Mouse (Mus musculus): ENCODE data around the gene Nucb1. TPM values are rescaled to one million over a fixed set of nuclear protein-coding genes. Genes with fewer than 3 reads are reported as not detected.
"Not testable (repeated sequence)": the region's sequence is repeated elsewhere in the genome, so short reads cannot be mapped to it uniquely, and the experiment has no call there.

Gene Nucb1
- polyA plus RNA-seq, 1 experiment from 2014 or later = 121 TPM

DNA sequence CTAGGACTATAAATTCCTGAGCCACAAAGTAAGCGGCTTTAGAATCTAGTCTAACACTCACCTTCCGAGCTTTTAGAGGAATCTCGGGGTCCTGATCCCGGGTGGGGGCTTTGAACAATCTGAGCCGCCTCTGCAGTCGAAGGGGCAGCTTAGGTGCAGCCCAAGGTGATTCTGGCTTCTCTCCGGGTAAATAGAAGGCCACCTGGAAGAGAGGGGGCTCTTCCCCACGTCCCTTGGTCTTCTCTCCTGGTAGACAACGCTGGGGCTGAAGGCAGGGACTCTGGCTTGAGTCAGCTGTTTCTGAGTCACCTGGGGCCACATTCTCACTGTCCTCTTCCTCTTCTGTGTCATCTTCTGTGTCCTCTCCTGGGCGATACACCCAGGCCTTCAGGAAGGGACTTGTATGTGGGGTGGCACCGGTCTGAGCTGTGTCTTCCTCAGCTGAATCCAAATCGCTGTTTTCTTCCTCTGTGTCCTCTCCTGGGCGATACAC is 13.5 kb upstream of the Nucb1 start:
- 82% methylated on average over 13 of the region's 13 CpGs for WGBS
- peaks cover 37% of the 10 kb centered on the region for H3K4me1 ChIP-seq (replicated peaks)
- no peak for ATAC-seq (ENCODE audit: low read depth)
- H3K27me3 ChIP-seq = no peaks in the 10 kb centered on the region
- H3K9me3 ChIP-seq = no peaks in the 10 kb centered on the region
- H3K4me3 ChIP-seq = no peak overlapping the region
- H3K36me3 ChIP-seq = 0 out of 2 replicates have a peak, but pooled peaks cover 3% of the 10 kb centered on the region
- no peak overlapping the region for H3K27ac ChIP-seq (replicated peaks)
- H3K4me2 ChIP-seq = peak overlapping the region; percentile 33
- peak overlapping the region; percentile 54; the same call in 1 of the 2 replicates for H3K9ac ChIP-seq

DNA sequence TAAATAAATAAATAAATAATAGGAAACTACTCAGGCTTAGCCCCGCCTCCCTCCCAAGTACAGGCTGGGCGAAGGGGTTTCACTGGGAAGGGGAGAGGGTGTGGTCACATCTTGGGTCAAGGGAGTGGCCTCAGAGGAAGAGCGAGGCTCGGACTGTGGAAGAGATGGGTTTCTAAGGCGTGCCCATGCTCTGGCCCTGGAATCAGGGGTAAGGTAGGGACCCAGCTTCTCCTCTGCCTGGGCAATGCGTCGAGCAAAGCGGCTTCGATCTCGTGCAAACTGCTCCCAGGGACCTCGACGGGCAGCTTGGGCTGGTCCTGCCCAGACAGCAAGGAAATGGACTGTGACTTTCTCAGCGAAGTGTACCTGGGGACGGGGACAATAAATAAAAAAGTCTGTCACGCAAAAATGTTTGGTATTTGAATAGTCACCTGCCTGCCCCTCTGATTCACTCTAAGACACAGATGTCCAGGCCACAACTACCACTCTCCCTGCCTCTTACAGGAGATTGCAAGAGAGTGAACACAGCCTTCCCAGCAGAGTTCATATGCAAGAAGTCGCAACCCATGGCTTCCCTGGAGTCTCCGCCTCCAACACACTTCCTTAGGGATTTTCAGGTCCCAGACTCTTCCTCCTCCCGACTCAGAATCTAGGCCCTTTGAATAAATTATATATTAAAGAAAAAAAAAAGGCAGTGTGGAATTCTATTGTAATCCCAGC is 12.9 kb upstream of the Nucb1 start:
- peak overlapping the region; percentile 33 for H3K4me2 ChIP-seq
- peak overlapping the region; percentile 10; the same call in 1 of the 2 replicates for H3K4me3 ChIP-seq
- no peaks in the 10 kb centered on the region for H3K27me3 ChIP-seq
- no peak overlapping the region for H3K9ac ChIP-seq
- 75% methylated on average over 18 of the region's 18 CpGs for WGBS
- ATAC-seq (ENCODE audit: low read depth) = no peak
- peaks cover 37% of the 10 kb centered on the region for H3K4me1 ChIP-seq (replicated peaks)
- H3K27ac ChIP-seq (replicated peaks) = no peak overlapping the region
- H3K9me3 ChIP-seq = no peaks in the 10 kb centered on the region
- 0 out of 2 replicates have a peak, but pooled peaks cover 3% of the 10 kb centered on the region for H3K36me3 ChIP-seq

DNA sequence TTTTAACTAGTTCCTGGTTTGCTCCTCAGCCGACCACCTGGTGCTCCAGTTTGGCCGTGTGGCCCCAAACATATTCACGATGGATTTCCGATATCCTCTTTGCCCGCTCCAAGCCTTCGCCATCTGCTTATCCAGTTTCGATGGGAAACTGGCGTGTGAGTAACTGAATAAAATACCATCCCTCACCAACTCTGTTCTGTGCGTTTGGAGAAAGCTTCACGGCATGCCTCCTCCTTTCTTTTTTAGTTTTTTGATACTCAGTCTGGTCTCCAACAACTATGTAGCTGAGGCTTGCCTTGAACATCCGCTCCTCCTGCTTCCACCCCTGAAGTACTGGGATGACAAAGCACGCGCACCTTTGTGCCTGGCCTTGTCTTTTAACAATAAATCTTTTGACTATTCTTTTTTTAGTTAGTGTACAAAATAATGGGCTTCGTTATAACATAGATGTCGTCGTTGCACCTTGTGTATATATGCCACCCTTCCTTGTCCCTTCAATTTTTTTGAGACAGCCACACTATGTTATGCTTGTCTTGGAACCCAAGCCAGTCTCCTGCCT is 12.1 kb upstream of the Nucb1 start:
- Histone ChIP-seq H3K4me2 (peak overlapping the region; percentile 58), H3K27me3 (no peaks in the 10 kb centered on the region), H3K4me1 (replicated peaks) (peaks cover 37% of the 10 kb centered on the region), H3K36me3 (0 out of 2 replicates have a peak, but pooled peaks cover 3% of the 10 kb centered on the region), H3K9ac (peak overlapping the region; percentile 72; the same call in 1 of the 2 replicates), H3K27ac (replicated peaks) (peak overlapping the region; percentile 88; the same call in 1 of the 2 replicates), H3K4me3 (peak overlapping the region; percentile 48), H3K9me3 (no peaks in the 10 kb centered on the region)
- WGBS = 57% methylated on average over 16 of the region's 16 CpGs
- ATAC-seq (ENCODE audit: low read depth) = no peak

DNA sequence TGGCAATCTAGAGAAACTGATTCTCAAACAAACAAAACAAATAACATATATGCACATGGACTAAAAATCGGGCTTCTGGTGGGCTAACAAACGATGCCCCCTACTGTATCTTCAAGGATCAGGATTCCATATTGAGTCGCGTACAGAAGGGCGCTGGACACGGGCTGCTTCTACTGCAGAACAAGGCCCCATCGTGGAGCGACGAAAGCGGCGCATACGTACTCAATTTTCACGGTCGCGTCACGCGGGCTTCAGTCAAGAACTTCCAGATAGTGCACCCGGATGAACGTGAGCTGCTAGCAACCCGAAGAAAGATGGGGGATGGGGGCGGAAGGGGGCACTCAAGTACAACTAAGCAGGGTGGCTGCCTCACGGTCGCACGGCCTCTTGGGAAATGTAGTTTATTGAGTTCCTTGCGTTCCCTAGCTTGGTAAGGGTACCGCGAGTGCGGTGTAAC is 11.6 kb upstream of the Nucb1 start:
- peak; percentile 63 for ATAC-seq (ENCODE audit: low read depth)

DNA sequence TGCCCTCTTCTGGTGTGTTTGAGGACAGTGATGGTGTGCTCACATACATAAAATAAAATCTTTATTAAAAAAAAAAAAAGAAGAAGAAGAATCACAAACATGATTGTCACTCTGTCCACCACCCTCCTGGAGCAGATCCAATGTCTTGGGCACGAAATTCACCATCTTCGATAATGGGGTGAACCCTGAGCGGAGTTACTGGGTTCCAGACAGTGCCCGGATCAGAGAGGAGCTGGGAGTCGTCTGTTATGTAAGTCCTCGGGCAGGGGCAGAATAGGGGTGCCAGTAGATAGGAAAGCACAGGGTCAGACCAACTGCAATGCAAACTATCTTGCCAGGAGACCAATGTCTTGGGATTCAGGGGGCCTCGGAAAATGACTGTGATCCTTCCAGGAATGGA is 10.4 kb upstream of the Nucb1 start:
- no peak for ATAC-seq (ENCODE audit: low read depth)
- no peak overlapping the region for H3K4me2 ChIP-seq
- no peak overlapping the region for H3K4me3 ChIP-seq
- H3K36me3 ChIP-seq = 0 out of 2 replicates have a peak, but pooled peaks cover 3% of the 10 kb centered on the region
- H3K4me1 ChIP-seq (replicated peaks) = peaks cover 34% of the 10 kb centered on the region
- WGBS = 97% methylated on average over 7 of the region's 7 CpGs
- H3K9ac ChIP-seq = no peak overlapping the region
- no peaks in the 10 kb centered on the region for H3K9me3 ChIP-seq
- no peaks in the 10 kb centered on the region for H3K27me3 ChIP-seq
- H3K27ac ChIP-seq (replicated peaks) = no peak overlapping the region

More for the DNA sequence above, 11.6 kb upstream of the Nucb1 start:
- Histone ChIP-seq H3K4me1 (replicated peaks) (peaks cover 37% of the 10 kb centered on the region), H3K4me2 (peak overlapping the region; percentile 58), H3K9ac (peak overlapping the region; percentile 72), H3K27ac (replicated peaks) (peak overlapping the region; percentile 88), H3K27me3 (no peaks in the 10 kb centered on the region), H3K4me3 (peak overlapping the region; percentile 48), H3K9me3 (no peaks in the 10 kb centered on the region), H3K36me3 (0 out of 2 replicates have a peak, but pooled peaks cover 3% of the 10 kb centered on the region)
- under 1% methylated on average over 28 of the region's 28 CpGs for WGBS

DNA sequence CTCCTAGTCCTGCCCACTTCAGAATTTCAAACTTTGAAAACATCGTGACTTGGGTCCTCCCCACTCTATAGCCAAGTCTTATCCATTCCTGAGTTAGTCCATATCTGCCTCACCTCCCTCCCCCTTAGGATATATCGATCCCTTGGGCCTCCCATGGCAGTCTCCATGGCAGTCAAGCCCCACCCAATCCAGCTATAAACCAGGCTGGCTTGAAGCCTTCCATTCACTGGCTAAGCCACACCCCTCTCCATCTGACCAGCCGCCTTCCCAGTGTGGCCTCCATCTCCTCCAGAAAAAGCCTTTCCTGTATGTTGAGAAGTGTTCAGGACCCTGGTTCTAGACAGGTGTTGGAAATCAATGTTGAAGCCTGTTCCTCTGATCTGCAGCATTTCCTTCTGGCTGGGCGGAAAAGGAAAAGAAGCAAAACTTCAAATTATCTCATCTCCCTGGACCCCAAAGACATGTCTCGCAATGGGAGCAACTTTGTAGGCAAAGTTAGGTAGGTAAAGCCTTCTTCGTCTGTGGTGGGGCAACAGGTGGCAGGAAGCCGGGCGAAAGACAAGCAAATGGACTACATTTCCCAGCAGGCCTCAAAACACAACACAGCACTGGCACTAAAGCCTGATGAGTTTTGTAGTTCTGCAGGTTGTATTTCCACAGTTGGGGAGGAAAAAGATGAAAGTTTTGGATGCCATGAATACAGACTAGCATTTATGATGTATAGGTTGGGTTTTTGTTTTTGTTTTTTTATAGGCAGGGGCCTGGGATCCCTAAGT is 9.3 kb upstream of the Nucb1 start:
- no peak for ATAC-seq (ENCODE audit: low read depth)

DNA sequence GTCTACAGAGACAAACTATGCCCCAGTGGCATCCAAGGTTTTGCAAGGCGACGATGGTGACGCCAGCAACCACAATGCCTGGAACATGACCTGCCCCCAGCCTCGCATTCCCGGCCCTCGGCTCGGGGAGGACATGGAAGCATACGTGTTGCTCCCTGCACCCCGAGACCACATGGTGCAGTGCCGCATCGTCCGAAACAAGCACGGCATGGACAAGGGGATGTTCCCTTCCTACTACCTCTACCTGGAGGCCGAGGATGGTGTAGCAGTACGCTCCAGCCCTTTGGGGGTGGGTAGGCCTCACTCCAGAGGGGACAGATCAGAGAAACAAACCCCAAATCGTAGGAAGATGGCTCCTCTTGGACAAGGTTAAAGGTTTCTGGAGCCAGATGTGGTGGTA is 8.4 kb upstream of the Nucb1 start:
- Histone ChIP-seq H3K27ac (replicated peaks) (no peak overlapping the region), H3K9me3 (no peaks in the 10 kb centered on the region), H3K27me3 (no peaks in the 10 kb centered on the region), H3K4me2 (no peak overlapping the region), H3K9ac (no peak overlapping the region), H3K4me1 (replicated peaks) (peaks cover 18% of the 10 kb centered on the region), H3K4me3 (no peak overlapping the region), H3K36me3 (0 out of 2 replicates have a peak, but pooled peaks cover 3% of the 10 kb centered on the region)
- WGBS = 92% methylated on average over 16 of the region's 16 CpGs
- ATAC-seq (ENCODE audit: low read depth) = no peak

More for the DNA sequence above, 9.3 kb upstream of the Nucb1 start:
- no peak overlapping the region for H3K4me3 ChIP-seq
- WGBS = 64% methylated on average over 8 of the region's 8 CpGs
- H3K27ac ChIP-seq (replicated peaks) = no peak overlapping the region
- H3K4me1 ChIP-seq (replicated peaks) = peaks cover 23% of the 10 kb centered on the region
- no peak overlapping the region for H3K4me2 ChIP-seq
- H3K36me3 ChIP-seq = 0 out of 2 replicates have a peak, but pooled peaks cover 3% of the 10 kb centered on the region
- H3K27me3 ChIP-seq = no peaks in the 10 kb centered on the region
- no peaks in the 10 kb centered on the region for H3K9me3 ChIP-seq
- H3K9ac ChIP-seq = no peak overlapping the region

DNA sequence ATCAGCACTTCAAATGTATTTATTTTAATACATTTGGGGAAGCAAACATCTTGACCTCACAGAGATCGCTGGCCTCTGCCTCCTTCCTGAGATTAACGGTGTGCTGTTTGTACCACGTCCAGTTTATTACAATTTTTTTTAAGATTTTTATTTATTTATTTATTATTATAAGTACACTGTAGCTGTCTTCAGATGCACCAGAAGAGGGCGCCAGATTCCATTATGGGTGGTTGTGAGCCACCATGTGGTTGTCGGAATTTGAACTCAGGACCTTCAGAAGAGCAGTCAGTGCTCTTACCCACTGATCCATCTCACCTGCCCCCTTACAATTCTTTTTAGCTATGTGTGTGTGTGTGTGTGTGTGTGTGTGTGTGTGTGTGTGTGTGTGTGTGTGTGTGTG is 6.6 kb upstream of the Nucb1 start:
- not testable (repeated sequence) for H3K9ac ChIP-seq; H3K36me3 ChIP-seq; ATAC-seq (ENCODE audit: low read depth); H3K27ac ChIP-seq (replicated peaks); H3K9me3 ChIP-seq; H3K27me3 ChIP-seq; H3K4me3 ChIP-seq; H3K4me1 ChIP-seq (replicated peaks); H3K4me2 ChIP-seq
- 75% methylated on average over 5 of the region's 5 CpGs for WGBS

DNA sequence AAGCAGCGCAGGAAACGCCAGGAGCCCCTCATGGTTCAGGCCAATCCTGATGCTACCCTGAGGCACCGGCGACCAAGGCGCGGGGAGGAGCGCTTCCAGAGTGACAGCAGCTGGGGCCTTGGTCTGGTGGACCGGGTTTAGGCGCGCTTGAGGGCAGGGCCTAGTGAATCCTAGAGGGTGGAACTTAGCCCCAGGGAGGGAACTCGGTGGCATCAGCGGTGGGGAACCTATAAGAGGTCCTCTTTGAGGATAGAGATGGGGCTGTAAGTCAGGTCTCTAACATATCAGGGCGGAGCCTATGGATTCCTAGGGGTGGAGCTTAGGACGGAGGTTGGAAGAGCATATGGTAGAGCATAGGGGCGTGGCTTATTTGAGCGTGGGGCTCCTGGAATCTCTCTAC is 5.2 kb upstream of the Nucb1 start:
- H3K4me1 ChIP-seq (replicated peaks) = no peaks in the 10 kb centered on the region
- no peak overlapping the region for H3K4me3 ChIP-seq
- WGBS = 32% methylated on average over 16 of the region's 16 CpGs
- H3K9me3 ChIP-seq = no peaks in the 10 kb centered on the region
- no peak overlapping the region for H3K27ac ChIP-seq (replicated peaks)
- H3K36me3 ChIP-seq = no peaks in the 10 kb centered on the region
- no peak for ATAC-seq (ENCODE audit: low read depth)
- H3K4me2 ChIP-seq = no peak overlapping the region
- no peaks in the 10 kb centered on the region for H3K27me3 ChIP-seq
- no peak overlapping the region for H3K9ac ChIP-seq

DNA sequence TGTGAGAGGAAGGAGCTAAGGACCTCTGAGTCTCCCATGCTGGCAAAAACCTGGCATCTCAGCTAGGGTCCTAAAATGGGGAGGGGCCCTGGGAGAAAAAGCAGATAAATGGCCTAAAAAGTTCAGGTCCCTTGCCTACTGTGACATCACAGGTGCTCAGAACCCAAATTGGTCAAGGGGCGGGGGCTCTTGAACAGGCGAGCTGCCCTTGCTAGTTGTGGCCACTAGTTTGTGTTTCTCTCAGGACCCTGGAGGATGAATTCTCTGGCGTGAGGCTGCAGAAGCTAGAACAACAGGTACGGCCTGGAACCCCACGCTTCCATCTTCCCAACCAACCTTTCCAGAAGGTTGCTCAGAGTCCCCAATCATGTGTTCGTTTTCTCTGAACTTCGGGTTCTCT is 4.2 kb upstream of the Nucb1 start:
- H3K9ac ChIP-seq = no peak overlapping the region
- ATAC-seq (ENCODE audit: low read depth) = no peak

DNA sequence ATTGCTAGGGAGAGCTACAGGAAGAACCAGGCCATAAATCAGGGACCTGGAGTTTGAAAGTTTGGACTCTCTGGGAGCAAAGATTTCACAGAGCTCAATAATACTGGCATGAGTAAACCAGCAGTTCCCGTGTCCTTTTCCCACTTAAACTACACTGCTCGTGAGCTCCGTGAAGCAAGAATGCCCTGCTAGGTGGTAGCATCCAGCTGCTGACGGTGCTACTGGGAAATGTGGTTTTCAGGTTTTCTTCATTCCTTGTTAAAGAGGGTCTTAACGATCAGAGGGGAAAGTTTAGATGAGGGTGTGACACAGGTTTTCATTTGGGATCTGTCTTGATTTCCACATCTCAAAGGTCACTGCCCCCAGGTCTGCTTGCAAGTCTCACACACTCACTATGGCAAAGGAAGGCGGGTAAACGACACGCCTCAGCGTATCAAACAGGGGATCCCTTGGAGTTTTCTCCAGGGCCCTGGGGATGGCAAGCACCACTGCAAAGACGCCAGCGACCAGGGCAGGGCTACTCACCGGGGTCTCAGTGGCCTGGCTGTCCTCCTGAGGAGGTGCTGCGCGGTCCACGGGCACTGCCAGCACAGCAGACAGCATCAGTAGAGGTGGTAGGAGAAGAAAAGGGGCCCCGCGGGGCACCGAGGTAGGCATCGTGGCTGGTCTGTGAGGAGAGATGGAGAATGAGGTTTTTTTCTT is 874 bp downstream of the Nucb1 start:
- H3K4me1 ChIP-seq (replicated peaks) = peaks cover 19% of the 10 kb centered on the region
- peak; percentile 23; the same call in 1 of the 2 replicates for ATAC-seq (ENCODE audit: low read depth)
- no peaks in the 10 kb centered on the region for H3K27me3 ChIP-seq
- H3K4me3 ChIP-seq = peak overlapping the region; percentile 78
- WGBS = 34% methylated on average over 19 of the region's 19 CpGs
- peak overlapping the region; percentile 82; the same call in 1 of the 2 replicates for H3K27ac ChIP-seq (replicated peaks)
- H3K4me2 ChIP-seq = peak overlapping the region; percentile 93
- peak overlapping the region; percentile 92 for H3K9ac ChIP-seq
- H3K36me3 ChIP-seq = peaks cover 29% of the 10 kb centered on the region
- H3K9me3 ChIP-seq = no peaks in the 10 kb centered on the region

More for the DNA sequence above, 4.2 kb upstream of the Nucb1 start:
- Histone ChIP-seq H3K4me3 (no peak overlapping the region), H3K27me3 (no peaks in the 10 kb centered on the region), H3K36me3 (no peaks in the 10 kb centered on the region), H3K27ac (replicated peaks) (no peak overlapping the region), H3K9me3 (no peaks in the 10 kb centered on the region), H3K4me2 (no peak overlapping the region), H3K4me1 (replicated peaks) (peaks cover 4% of the 10 kb centered on the region)
- WGBS = 84% methylated on average over 7 of the region's 7 CpGs

Data from neural tube, embryonic 13.5 days (tissue).